Mouse (Mus musculus) heart, postnatal 0 days (tissue): ENCODE measurements around the gene Ddx21.

ENCODE experiments used
- CTCF ChIP-seq: IDR thresholded peaks from 2 replicates; pipeline ENCODE4 v1.5.1; 2016; ENCODE audit warnings: antibody characterized with exemption, control low read depth, low read depth
- EP300 ChIP-seq: IDR thresholded peaks from 2 replicates; pipeline ENCODE4 v1.6.1; 2016; ENCODE audit warnings: antibody characterized with exemption, low read depth

GRCm38 (mm10) chr10:62601833-62602176, 276 bp downstream of the Ddx21 start:
- TF ChIP-seq EP300 (no peak), CTCF (no peak)
